ENCODE assay signal across 9 mouse cellular contexts in the genomic region with DNA sequence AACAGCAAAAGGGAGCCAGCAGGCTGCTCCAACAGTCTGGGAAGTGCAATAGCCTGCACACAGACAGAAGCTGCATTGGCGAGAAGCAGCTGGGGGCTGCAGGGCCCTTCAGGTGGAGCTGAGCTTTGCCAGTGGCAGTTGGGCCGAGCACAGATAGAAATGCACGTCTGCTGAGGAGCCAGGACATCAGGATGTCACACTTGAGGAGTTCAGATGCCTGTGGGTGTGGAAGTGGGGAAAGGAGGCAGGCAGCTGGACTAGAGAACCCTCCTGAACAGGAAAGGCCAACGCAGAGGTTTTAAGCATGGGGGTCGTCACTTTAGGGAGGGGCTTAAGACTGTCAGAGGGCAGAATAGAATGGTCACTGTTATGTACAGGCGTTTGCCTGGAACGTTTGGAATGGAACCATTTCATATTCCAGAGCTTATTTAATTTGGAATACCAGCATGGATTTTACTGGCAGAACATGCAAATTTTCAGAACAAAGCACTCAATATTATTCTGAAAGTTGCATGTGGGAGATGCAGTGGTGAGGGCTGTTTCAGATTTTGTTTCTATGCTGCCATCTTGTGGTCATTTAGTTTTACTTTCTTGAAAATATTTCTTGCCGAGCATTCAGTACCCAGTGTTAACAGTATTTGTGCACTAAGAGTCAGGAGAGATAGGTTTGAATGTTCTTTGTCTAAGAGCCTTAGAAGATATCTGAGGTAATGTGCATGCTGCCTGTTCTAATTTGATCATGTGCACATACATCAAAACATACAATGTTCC. TPM values are rescaled to one million over a fixed set of nuclear protein-coding genes. Genes with fewer than 3 reads are reported as not detected.
DNase-seq lines count a peak whose midpoint lies in the region; ATAC-seq and TF ChIP-seq lines count a peak whose summit lies in the region.
"Had no signal": no experiment of that assay in that cellular context is flagged by ENCODE, and none has a peak within 500 bp of the region (broad histone marks: within the 10 kb centered on the region; RNA-seq: fewer than 3 reads in every experiment).

No protein-coding gene starts in this region.

- no peaks in the 10 kb centered on the region for H3K9me3 ChIP-seq in MEL (replicated peaks; ENCODE audit: insufficient read depth, low read length)
- H3K9me3 ChIP-seq in forebrain, embryonic 10.5 days, result peaks cover 10% of the 10 kb centered on the region
- 0 out of 2 replicates have a peak, but pooled peaks cover 5% of the 10 kb centered on the region for H3K9me3 ChIP-seq in intestine, postnatal 0 days (ENCODE audit: control insufficient read depth)
- H3K9me3 ChIP-seq in stomach, postnatal 0 days (ENCODE audit: control insufficient read depth, low read length), result no peaks in the 10 kb centered on the region
- H3K9me3 ChIP-seq: limb, embryonic 15.5 days had no signal

- TF ChIP-seq POLR2A in MEL (IDR thresholded peaks at IDR 0.05; ENCODE audit: control insufficient read depth in 1 of 2, insufficient read depth in 1 of 2, low read depth in 1 of 2, low read length in 2 of 2, poor library complexity in 1 of 2), result no peak

- peaks cover 0 to 3% of the 10 kb centered on the region in 2 experiments; a peak in 1 of 4 replicates for H3K36me3 ChIP-seq in MEL (ENCODE audit: control insufficient read depth in 1 of 2, insufficient read depth in 2 of 2, low read length in 2 of 2)
- H3K36me3 ChIP-seq in forebrain, embryonic 10.5 days (replicated peaks), result peaks cover 54% of the 10 kb centered on the region
- H3K36me3 ChIP-seq in intestine, postnatal 0 days (ENCODE audit: control insufficient read depth, insufficient read depth), result 0 out of 2 replicates have a peak, but pooled peaks cover 15% of the 10 kb centered on the region
- H3K36me3 ChIP-seq in stomach, postnatal 0 days (ENCODE audit: control insufficient read depth, insufficient read depth, low read length), result peaks cover 3% of the 10 kb centered on the region

- no peaks in the 10 kb centered on the region for H3K79me2 ChIP-seq in MEL (ENCODE audit: control insufficient read depth, insufficient read depth, low read length, poor library complexity)

- H3K4me2 ChIP-seq in intestine, postnatal 0 days (replicated peaks; ENCODE audit: low read depth), result no peak overlapping the region
- no peak overlapping the region for H3K4me2 ChIP-seq in stomach, postnatal 0 days (replicated peaks; ENCODE audit: low read depth)
- H3K4me2 ChIP-seq: limb, embryonic 15.5 days had no signal

- peak; percentile 76 for TF ChIP-seq RAD21 in MEL (IDR thresholded peaks at IDR 0.05; ENCODE audit: low read depth, low read length)

- peak; percentile 57 for DNase-seq in kidney, adult 9 months
- no peak for DNase-seq in kidney, adult 11 months
- DNase-seq in MEL (ENCODE audit: low read depth, low spot score), result peak; percentile 79
- DNase-seq in forebrain, embryonic 10.5 days (ENCODE audit: extremely low spot score, low spot score), result no peak
- no peak for DNase-seq in stomach, postnatal 0 days (ENCODE audit: low spot score)
- DNase-seq in urinary bladder, adult 18-20 months (ENCODE audit: low spot score in 2 of 2), result no peak
- DNase-seq in adrenal gland, adult 18-20 months (ENCODE audit: low spot score in 2 of 2), result no peak

- TF ChIP-seq EP300 in MEL (IDR thresholded peaks at IDR 0.05; ENCODE audit: low read depth in 1 of 2, low read length in 2 of 2), result no peak
- no peak for TF ChIP-seq EP300 in stomach, postnatal 0 days (optimal IDR thresholded peaks at IDR 0.05)

- TF ChIP-seq CTCF in MEL (IDR thresholded peaks at IDR 0.05 in 2 of 3, conservative IDR thresholded peaks at IDR 0.05 in 1 of 3; ENCODE audit: control insufficient read depth in 1 of 3, insufficient read depth in 1 of 3, low read depth in 2 of 3, low read length in 3 of 3, poor library complexity in 1 of 3, severe bottlenecking in 1 of 3), result peak in 2 of 3 experiments; percentile 30 to 68; a peak in 3 of 6 replicates
- peak; percentile 75 for TF ChIP-seq CTCF in intestine, postnatal 0 days (IDR thresholded peaks at IDR 0.05; ENCODE audit: low read depth)
- peak; percentile 78 for TF ChIP-seq CTCF in stomach, postnatal 0 days (IDR thresholded peaks at IDR 0.05; ENCODE audit: low read depth)

- H3K4me1 ChIP-seq in MEL (ENCODE audit: control insufficient read depth in 1 of 2, insufficient read depth in 2 of 2, low read length in 2 of 2), result no peaks in the 10 kb centered on the region; a peak in 1 of 4 replicates
- H3K4me1 ChIP-seq in forebrain, embryonic 10.5 days, result peaks cover 18% of the 10 kb centered on the region
- no peaks in the 10 kb centered on the region for H3K4me1 ChIP-seq in intestine, postnatal 0 days (replicated peaks; ENCODE audit: control insufficient read depth, insufficient read depth, low read length)
- H3K4me1 ChIP-seq in stomach, postnatal 0 days (replicated peaks; ENCODE audit: control insufficient read depth, insufficient read depth), result no peaks in the 10 kb centered on the region

- peak overlapping the region in 1 of 2 experiments; percentile 35; a peak in 2 of 4 replicates for H3K4me3 ChIP-seq in MEL (ENCODE audit: control insufficient read depth in 1 of 2, insufficient read depth in 1 of 2, low read depth in 2 of 2, low read length in 2 of 2)
- no peak overlapping the region for H3K4me3 ChIP-seq in forebrain, embryonic 10.5 days
- no peak overlapping the region for H3K4me3 ChIP-seq in intestine, postnatal 0 days (ENCODE audit: low read depth, low read length)
- H3K4me3 ChIP-seq in stomach, postnatal 0 days (ENCODE audit: low read depth, low read length), result no peak overlapping the region
- H3K4me3 ChIP-seq: limb, embryonic 15.5 days had no signal

- WGBS in forebrain, embryonic 10.5 days, result 46% methylated on average over 8 of the region's 8 CpGs
- WGBS in intestine, postnatal 0 days, result 47% methylated on average over 8 of the region's 8 CpGs
- 43% methylated on average over 8 of the region's 8 CpGs for WGBS in stomach, postnatal 0 days

- H3K9ac ChIP-seq in MEL (ENCODE audit: control insufficient read depth, low read depth, low read length, poor library complexity, severe bottlenecking), result no peak overlapping the region
- no peak overlapping the region for H3K9ac ChIP-seq in intestine, postnatal 0 days (ENCODE audit: low read depth, low read length)
- no peak overlapping the region for H3K9ac ChIP-seq in stomach, postnatal 0 days (ENCODE audit: low read length)
- H3K9ac ChIP-seq: limb, embryonic 15.5 days had no signal

- H3K27ac ChIP-seq in MEL (ENCODE audit: control insufficient read depth, low read depth, low read length), result no peak overlapping the region
- 0 out of 2 replicates have a peak overlapping the region, but pooled peaks have one; percentile 51 for H3K27ac ChIP-seq in forebrain, embryonic 10.5 days
- H3K27ac ChIP-seq in intestine, postnatal 0 days (ENCODE audit: low read depth, low read length), result no peak overlapping the region
- H3K27ac ChIP-seq in stomach, postnatal 0 days (replicated peaks), result no peak overlapping the region
- H3K27ac ChIP-seq: limb, embryonic 15.5 days had no signal

- peak; percentile 59 for ATAC-seq in intestine, postnatal 0 days
- peak; percentile 65; the same call in 1 of the 2 replicates for ATAC-seq in stomach, postnatal 0 days (ENCODE audit: low FRiP score, low TSS enrichment)

- H3K27me3 ChIP-seq in MEL (ENCODE audit: control insufficient read depth in 1 of 2, insufficient read depth in 2 of 2, low read length in 2 of 2), result no peaks in the 10 kb centered on the region
- no peaks in the 10 kb centered on the region for H3K27me3 ChIP-seq in forebrain, embryonic 10.5 days (ENCODE audit: poor library complexity, severe bottlenecking)
- H3K27me3 ChIP-seq in intestine, postnatal 0 days (replicated peaks; ENCODE audit: control insufficient read depth, insufficient read depth, low read length), result no peaks in the 10 kb centered on the region
- no peaks in the 10 kb centered on the region for H3K27me3 ChIP-seq in stomach, postnatal 0 days (ENCODE audit: control insufficient read depth, insufficient read depth, low read length)
- H3K27me3 ChIP-seq: limb, embryonic 15.5 days had no signal

TF ChIP-seq in MEL, 35 proteins besides CTCF, POLR2A, EP300 and RAD21 (continues in another document):
- TF ChIP-seq KAT2A (conservative IDR thresholded peaks at IDR 0.05; ENCODE audit: low read depth, low read length) (no peak), MEF2A (IDR thresholded peaks at IDR 0.05; ENCODE audit: extremely low read depth, insufficient replicate concordance, low read depth, low read length, poor library complexity, severe bottlenecking) (no peak), SIN3A (IDR thresholded peaks at IDR 0.05; ENCODE audit: low read length) (peak; percentile 24; the same call in 1 of the 2 replicates), SMC3 (IDR thresholded peaks at IDR 0.05; ENCODE audit: low read depth, low read length) (peak; percentile 80), USF2 (IDR thresholded peaks at IDR 0.05; ENCODE audit: borderline replicate concordance in 1 of 2, insufficient read depth in 1 of 2, low read depth in 1 of 2, low read length in 2 of 2) (no peak)

RNA-seq across cellular contexts. Expression of a gene that starts 5.2 kb away (rescaled TPM):
- total RNA-seq in MEL (2012; rRNA removed), result 0.82 and 1.1 TPM in 2 replicates
- 1 to 10 TPM in 1 of 2 experiments, not detected in 1; 1.1 TPM for polyA plus RNA-seq in MEL (2012; ENCODE audit: insufficient read depth in 1 of 2, insufficient read length in 2 of 2, low read depth in 1 of 2, low replicate concordance in 2 of 2, missing spikeins in 1 of 2)
- polyA plus RNA-seq in forebrain, embryonic 10.5 days (2016; fragmentation: Nextera tagmentation; extraction: Ambion mirVana), result not detected in 2 replicates
- 14.6 and 15.3 TPM in 2 replicates for polyA plus RNA-seq in intestine, postnatal 0 days (2015; fragmentation: Nextera tagmentation; extraction: Ambion mirVana)
- polyA plus RNA-seq in stomach, postnatal 0 days (2015; fragmentation: Nextera tagmentation; extraction: Ambion mirVana), result 3.0 and 3.5 TPM in 2 replicates
- under 1 TPM in 1 of 2 experiments, not detected in 1; 0.10 TPM for total RNA-seq in adrenal gland, adult 18-20 months (2021)

RNA-seq across cellular contexts. Expression of a gene that starts 10.1 kb away (rescaled TPM):
- 3.6 and 4.1 TPM in 2 replicates for total RNA-seq in MEL (2012; rRNA removed)
- polyA plus RNA-seq in MEL (2012; ENCODE audit: insufficient read depth in 1 of 2, insufficient read length in 2 of 2, low read depth in 1 of 2, low replicate concordance in 2 of 2, missing spikeins in 1 of 2), result 1 to 10 TPM in 1 of 2 experiments, not detected in 1; 8.4 TPM
- polyA plus RNA-seq in forebrain, embryonic 10.5 days (2016; fragmentation: Nextera tagmentation; extraction: Ambion mirVana), result 19.7 and 20.4 TPM in 2 replicates
- polyA plus RNA-seq in intestine, postnatal 0 days (2015; fragmentation: Nextera tagmentation; extraction: Ambion mirVana), result 8.2 and 8.5 TPM in 2 replicates
- 12.4 and 12.7 TPM in 2 replicates for polyA plus RNA-seq in stomach, postnatal 0 days (2015; fragmentation: Nextera tagmentation; extraction: Ambion mirVana)
- 10 to 100 TPM; 20.9 to 26.7 TPM for total RNA-seq in adrenal gland, adult 18-20 months (2021)

RNA-seq across cellular contexts. Expression of a gene that starts 13.7 kb away (rescaled TPM):
- total RNA-seq in MEL (2012; rRNA removed), result not detected in 2 replicates
- not detected for polyA plus RNA-seq in MEL (2012; ENCODE audit: insufficient read depth in 1 of 2, insufficient read length in 2 of 2, low read depth in 1 of 2, low replicate concordance in 2 of 2, missing spikeins in 1 of 2)
- 0.09 TPM in 1 of 2 replicates, not detected in the other for polyA plus RNA-seq in forebrain, embryonic 10.5 days (2016; fragmentation: Nextera tagmentation; extraction: Ambion mirVana)
- polyA plus RNA-seq in intestine, postnatal 0 days (2015; fragmentation: Nextera tagmentation; extraction: Ambion mirVana), result 0.17 and 0.18 TPM in 2 replicates
- 0.19 TPM in 1 of 2 replicates, not detected in the other for polyA plus RNA-seq in stomach, postnatal 0 days (2015; fragmentation: Nextera tagmentation; extraction: Ambion mirVana)
- total RNA-seq in adrenal gland, adult 18-20 months (2021), result not detected

Comparison
In these comparisons a context has a peak if more than half of its experiments do, and no peak if none do; other contexts are left out.
1. DNase-seq: peak in kidney, adult 9 months (single experiment) and MEL (single experiment); none in kidney, adult 11 months (single experiment), forebrain, embryonic 10.5 days (single experiment), stomach, postnatal 0 days (single experiment), urinary bladder, adult 18-20 months (0 of 2) and adrenal gland, adult 18-20 months (0 of 2).
2. Peak in every context shown above with its lines, with median percentiles within 50 percentile points of each other: CTCF ChIP-seq.